Mouse (Mus musculus) urinary bladder, postnatal 14 days (tissue): ENCODE measurements around the gene Fam187a.

Source experiments
- DNase-seq: peaks from one replicate; pipeline ENCODE4 v3.0.0; 2021; ENCODE audit warnings: low spot score

Gene Fam187a

GRCm38 (mm10) chr11:102884616-102885219 lies at the start of gene Fam187a:
Fam187a (plus strand) TSS chr11:102885169.
- no peak for DNase-seq

DNA sequence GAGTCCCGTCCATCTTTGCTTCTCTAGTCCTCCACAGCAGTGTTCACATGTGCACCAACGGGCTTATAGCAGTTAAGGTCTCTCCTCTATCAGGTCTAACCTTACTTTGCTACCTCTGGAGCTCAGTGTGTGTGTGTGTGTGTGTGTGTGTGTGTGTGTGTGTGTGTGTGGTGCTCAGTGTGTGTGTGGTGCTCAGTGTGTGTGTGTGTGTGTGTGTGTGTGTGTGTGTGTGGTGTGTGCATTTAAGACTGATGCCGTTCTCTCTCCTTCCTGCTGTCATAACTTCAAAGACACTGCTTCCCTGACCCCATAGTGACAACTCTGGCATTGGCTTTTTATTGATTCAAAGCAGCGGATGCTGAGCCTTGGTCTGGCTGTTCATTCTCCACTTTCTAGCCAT lies 49.4 kb upstream of the Fam187a start, which contains the start of gene Higd1b:
Higd1b (plus strand) TSS at position 301 of the 400 bp plus-strand sequence.
- DNase-seq = no peak

DNA sequence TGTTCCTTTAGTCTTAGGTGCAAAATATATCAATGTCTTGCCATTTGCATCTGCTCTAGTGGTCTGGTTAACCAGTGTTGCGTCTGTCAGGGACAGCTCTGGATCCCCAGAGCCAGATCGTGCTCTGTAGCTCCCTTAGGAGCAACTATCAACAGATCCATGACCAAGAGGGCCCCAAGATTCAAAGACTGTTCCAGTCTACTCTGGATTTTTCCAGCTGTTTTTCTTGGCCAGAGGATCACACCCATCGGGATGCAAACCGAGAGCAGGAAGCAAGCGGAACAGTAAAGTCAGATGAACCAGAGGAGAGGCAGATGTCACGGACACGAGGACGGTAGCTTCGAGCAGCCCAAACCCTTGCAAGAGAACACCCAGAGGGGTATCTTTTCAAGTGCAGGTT lies 48.8 kb upstream of the Fam187a start:
- DNase-seq = no peak

GRCm38 (mm10) chr11:102837385-102837784 lies 47.6 kb upstream of the Fam187a start:
- DNase-seq = no peak

- no peak for DNase-seq
Measured at GRCm38 (mm10) chr11:102838126-102838525, 46.8 kb upstream of the Fam187a start.

- DNase-seq = no peak
Measured at GRCm38 (mm10) chr11:102838616-102839150, 46.3 kb upstream of the Fam187a start.

DNA sequence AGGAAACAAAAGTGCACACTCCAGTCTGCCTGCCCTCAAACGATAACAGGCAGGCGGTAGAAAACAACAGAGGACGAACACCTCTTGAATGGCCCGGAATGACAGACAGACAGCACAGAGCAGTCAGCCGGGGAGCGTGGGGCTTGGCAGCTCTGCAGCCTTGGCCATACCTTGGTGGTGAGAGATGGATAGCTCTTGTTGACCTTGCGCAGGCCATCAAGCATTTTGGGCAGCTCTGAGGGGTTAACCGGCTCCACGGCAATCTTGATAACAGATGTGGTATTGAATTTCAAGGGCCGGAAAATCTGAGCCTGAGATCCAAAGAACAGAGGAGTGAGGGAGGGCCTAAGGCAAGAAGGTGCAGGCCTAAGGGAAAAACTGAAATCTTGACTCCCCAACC lies 39.0 kb upstream of the Fam187a start:
- DNase-seq = no peak

- peak; percentile 71 for DNase-seq
Measured at GRCm38 (mm10) chr11:102851883-102852282, 33.1 kb upstream of the Fam187a start.

DNA sequence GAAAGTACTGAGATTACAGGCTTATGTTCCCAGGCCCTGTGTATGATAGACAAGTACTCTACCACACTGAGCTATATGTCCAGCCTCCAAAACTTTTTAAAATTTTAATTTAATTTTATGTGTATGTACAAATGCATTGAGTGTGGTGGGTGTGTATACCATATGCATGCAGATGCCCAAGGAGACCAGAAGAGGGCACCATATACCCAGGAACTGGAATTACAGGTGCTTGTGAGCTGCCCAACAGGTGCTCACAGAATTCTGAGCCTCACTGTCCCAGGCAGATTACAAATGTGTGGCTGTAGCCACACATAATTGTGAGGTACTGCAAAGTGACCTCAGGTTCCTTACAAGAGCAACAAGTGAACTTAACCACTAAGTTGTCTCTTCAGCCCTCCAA lies 31.2 kb upstream of the Fam187a start:
- no peak for DNase-seq

DNA sequence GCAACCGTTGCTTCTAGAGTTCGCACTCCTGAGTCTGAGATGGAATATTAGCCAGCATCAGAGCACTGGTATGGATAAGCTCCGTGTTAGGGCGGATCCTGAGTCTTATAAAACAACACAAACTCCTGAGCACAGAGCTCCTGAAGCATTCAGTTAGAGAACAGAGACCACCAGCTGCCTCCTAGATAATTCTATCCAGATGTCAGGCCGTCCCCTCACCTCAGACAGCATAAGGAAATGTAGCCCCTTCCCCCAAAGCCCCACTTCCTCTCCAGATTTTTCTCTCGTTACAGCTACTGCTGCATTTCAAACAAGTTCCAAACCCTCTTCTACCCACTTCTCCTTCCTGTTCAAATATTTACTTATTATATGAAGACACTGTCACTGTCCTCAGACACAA lies 29.0 kb upstream of the Fam187a start:
- no peak for DNase-seq

GRCm38 (mm10) chr11:102858951-102859350 lies 26.0 kb upstream of the Fam187a start:
- no peak for DNase-seq

DNA sequence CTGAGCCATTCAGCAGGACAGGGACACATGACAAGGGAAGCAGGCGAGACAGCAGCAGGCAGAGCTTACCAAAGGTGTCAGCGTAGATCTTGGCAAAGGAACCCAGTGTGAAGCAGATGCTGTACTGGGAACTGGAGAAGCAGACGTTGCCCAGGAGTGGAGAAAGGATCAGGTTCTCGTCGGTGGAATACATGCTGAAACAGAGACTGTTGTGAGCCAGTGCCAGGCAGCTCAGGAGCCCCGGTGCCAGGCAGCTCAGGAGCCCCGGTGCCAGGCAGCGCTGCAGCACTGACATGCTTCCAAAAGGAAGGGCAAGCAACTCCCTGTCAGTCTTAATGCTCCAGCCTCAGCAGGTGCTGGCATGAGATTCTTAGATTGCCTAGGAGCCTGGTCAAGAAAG lies 25.0 kb upstream of the Fam187a start:
- no peak for DNase-seq

DNA sequence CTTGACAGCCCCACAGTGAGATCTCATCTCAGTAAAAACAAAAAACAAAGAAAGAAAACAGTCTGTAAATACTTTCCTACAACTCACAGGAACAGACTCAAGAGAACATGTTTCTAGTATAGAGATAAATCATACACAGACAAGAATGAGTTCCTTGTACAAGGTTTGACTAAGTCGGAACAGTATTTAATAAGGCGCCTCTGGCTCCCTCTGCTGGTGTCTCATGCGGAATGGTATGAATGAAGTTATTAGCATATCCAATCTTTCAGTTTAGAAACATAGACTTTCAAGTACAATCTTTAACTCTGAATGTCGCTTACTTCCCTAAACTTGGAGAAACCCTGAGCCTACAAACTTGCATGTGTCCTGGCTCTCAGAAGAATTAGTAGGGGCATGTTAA lies 20.7 kb upstream of the Fam187a start:
- peak; percentile 78 for DNase-seq

DNA sequence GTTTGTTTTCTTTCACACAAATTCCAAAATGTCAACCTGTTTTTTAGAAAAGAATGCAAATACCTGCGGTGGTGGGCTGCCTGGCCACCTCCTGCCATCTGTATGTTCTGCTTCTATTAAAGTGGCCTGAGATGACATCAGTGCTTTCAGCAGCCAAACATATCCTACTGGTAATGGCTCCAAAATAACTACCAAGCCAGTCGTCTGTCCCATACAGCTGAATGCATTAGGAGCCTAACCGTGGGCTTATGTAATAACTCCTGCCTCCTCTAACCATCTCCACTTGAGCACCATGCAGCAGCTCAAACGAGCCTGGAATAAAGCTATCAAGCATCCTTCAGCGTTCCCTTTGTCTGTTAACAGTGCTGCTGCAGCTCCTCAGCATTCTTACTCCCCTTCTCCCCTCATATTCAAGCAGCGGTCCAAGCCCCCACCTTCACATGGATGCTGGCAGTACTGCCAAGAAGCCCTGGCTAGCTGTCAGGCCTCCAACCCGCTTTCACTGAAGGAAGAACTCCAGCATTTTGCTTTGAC lies 10.1 kb upstream of the Fam187a start:
- no peak for DNase-seq

DNA sequence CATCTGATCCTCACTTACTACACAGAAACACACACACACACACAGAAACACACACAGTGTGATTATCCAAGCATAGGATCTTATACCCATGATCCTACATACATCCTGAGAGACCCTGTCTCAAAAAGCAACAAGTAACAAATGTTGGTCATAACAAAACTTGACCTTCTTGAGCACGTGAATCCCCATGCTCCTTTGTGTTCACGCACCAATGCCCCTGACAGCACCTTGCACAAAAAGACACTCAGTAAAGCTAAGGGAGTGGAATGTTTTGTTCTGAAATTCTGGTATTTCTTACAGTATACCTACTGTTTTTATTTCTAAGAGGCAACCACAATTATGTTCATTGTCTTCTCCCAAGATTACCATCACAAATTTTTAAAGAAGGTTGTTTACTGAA lies 5.4 kb upstream of the Fam187a start:
- DNase-seq = no peak

DNA sequence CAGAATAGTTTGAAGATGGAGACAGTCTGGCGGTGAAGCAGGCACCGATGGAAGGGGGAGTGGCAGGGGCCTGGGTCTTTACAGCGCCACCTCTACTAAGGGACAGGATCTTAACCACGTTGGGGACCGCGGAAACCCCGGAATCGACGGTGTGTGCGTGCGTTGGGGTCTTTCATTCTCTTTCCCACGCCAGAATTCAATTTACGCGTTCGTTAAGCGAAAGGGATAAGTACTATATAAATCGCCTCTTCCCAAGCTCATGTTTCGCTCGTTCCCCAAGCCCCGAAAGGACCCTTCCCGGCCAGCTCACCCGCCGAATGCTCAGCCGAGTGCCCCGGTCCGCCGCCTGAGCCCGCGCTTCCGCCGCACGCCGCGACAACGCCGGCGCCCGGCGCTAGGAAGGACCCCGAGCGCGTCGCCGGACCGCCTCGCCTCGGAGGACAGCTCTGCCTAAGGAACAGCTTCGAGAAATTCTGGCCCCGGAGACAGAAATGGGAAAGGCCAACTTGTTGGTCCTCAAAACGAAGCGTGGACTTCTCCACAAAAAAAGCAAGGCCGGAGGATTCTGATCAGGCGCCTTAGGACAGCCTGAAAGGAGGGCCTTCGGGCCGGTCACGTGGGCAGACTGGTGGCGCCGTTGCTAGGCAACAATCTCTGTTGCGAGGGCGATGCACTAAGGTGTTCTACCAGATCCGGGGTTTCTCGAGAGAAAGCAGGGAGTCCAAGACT lies 4.2 kb upstream of the Fam187a start, which contains the start of the genes Eftud2 and Ccdc103:
Eftud2 (minus strand) TSS at position 401 of the 729 bp plus-strand sequence.
Ccdc103 (plus strand) TSS at position 620 of the 729 bp plus-strand sequence.
- peak; percentile 92 for DNase-seq

DNA sequence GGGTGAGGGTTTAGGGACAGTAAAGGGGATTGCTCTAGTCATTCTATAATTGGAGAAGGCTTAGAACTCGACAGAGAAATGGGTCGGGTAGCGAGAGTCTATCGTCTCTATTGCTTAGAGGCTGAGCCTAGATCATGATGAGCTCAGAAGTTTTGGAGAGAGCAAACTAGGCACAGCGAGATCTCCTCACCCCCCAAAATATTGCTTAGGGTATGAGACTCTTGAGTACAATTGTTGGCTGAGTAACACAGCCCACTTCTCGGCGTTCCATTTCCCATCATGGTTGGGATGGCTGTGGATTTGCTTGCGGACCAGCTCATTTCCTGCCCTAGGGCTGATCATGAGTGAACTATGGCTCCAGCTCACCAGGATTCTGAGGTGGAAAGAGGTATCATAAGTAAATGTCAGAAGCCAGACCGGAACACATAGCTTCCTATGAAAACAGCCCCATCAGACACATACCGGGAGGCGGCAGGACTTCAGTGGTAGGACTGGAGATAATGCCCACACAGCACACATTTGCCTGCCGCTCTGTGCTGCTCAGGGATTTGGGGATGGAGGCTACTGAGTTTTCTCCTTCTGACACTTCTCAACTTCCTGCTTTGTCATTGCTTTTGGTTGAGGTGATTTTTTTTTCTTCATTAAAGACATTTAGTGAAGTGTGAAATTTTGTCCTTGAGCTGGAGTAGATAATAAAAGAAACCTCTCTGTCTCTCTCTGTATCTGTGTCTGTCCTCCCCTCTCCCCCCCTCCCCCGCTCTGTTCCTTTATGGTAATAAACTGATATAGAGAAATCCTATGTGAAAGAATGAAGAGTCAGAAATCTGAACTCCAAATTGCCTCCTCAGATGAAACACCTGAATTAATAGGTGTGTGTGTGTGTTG lies 3.4 kb upstream of the Fam187a start:
- DNase-seq = no peak

GRCm38 (mm10) chr11:102887433-102887832 lies 2.5 kb downstream of the Fam187a start:
- DNase-seq = no peak

DNA sequence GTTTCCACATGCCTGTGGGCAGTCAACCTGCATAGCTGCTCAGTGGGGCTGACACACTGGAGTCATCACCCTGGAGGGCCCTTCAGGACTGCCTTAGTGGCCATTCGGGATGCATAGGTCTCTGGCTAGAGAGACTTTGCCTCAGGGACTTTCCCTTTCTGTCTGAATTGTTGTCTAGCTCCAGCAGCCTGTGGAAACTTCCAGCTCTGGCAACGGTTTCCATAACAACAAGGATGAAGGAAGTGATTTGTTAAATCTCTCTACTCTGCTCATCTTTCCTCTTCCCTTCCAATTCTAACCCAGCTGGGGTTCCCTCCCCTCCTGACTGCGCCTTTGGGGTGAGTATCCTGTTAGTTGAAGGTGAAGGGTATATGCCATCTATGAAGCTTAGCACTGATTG lies 3.2 kb downstream of the Fam187a start:
- DNase-seq = no peak

DNA sequence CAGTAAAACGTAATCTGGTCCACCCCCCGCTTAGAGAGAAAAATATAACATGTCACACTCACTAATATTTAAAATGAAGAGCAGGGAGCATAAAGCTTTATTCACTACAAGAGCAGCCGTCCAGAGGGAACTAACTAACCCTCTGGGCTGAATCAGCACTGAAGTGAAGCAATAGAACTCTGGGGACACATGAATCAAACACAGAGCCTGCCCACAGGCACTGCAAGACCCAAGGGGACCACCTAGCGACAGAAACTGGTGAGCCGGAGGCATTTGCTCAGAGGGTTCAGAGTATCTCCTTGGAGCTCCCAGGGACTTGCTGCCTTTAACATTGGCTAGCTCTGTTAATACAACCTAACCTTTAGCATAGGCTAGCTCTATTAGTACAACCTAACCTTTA lies 5.1 kb downstream of the Fam187a start:
- DNase-seq = no peak

GRCm38 (mm10) chr11:102893015-102893651 lies 8.2 kb downstream of the Fam187a start:
- peak; percentile 85 for DNase-seq

GRCm38 (mm10) chr11:102894716-102895115 lies 9.7 kb downstream of the Fam187a start:
- no peak for DNase-seq
